Mouse (Mus musculus) left cerebral cortex, postnatal 36 days (tissue): Measurements from ENCODE around the gene Sct. TPM values are rescaled to one million over a fixed set of nuclear protein-coding genes. Genes with fewer than 3 reads are reported as not detected.

Source experiments
- DNase-seq, 2 experiments: peaks; one replicate each; pipeline ENCODE4 v3.0.0; 2021 to 2022; ENCODE audit warnings: low spot score in 2 of 2, mixed read lengths in 1 of 2
- intact Hi-C: fragments of 180-260 bp; cut with DNase I; formaldehyde crosslinking; loops from one replicate; pipeline ENCODE4 v1.15.1; 2025
- total RNA-seq, 2 experiments: library from RNA; stranded (reverse); gene quantifications; 2 replicates each; pipeline ENCODE4 v1.2.3; 2021

Gene Sct
- not detected for total RNA-seq

- intact Hi-C loops, result no loop called here
- no peak for DNase-seq
These were observed at the start of gene Sct for GRCm38 (mm10) chr7:141278766-141279590. Gene Sct (minus strand): TSS chr7:141279133.

GRCm38 (mm10) chr7:141328373-141328990 is 49.5 kb upstream of the Sct start:
- no peak for DNase-seq
- intact Hi-C loops, result loop anchor here (5.0 kb wide), 1 partner anchor 64 kb away; the partner anchor contains the start of gene Taldo1

GRCm38 (mm10) chr7:141327469-141328372 is 48.8 kb upstream of the Sct start, which contains the start of the genes Deaf1 and Tmem80:
Gene Deaf1 (minus strand): TSS chr7:141327690.
Gene Tmem80 (plus strand): TSS chr7:141327739.
- intact Hi-C loops, result loop anchor here (5.0 kb wide), 1 partner anchor 65 kb away; the partner anchor contains the start of gene Taldo1
- peak; percentile 99 to 100 for DNase-seq

- DNase-seq, result peak in 1 of 2 experiments; percentile 11
- intact Hi-C loops, result loop anchor here (5.0 kb wide), 1 partner anchor 66 kb away; the partner anchor contains the start of gene Taldo1
These were observed 47.9 kb upstream of the Sct start for GRCm38 (mm10) chr7:141326546-141327446.

GRCm38 (mm10) chr7:141324686-141325085 is 45.8 kb upstream of the Sct start:
- intact Hi-C loops, result loop anchor here (5.0 kb wide), 1 partner anchor 68 kb away; the partner anchor contains the start of gene Taldo1
- DNase-seq, result no peak

- DNase-seq, result no peak
- intact Hi-C loops, result no loop called here
These were observed 40.5 kb upstream of the Sct start for GRCm38 (mm10) chr7:141319446-141319845.

GRCm38 (mm10) chr7:141317619-141318132 is 38.7 kb upstream of the Sct start:
- DNase-seq, result no peak
- intact Hi-C loops, result no loop called here

- peak in 1 of 2 experiments; percentile 39 for DNase-seq
- intact Hi-C loops, result no loop called here
These were observed 37.0 kb upstream of the Sct start for GRCm38 (mm10) chr7:141315974-141316373.

- no peak for DNase-seq
- intact Hi-C loops, result no loop called here
These were observed 36.1 kb upstream of the Sct start for GRCm38 (mm10) chr7:141315076-141315475.

GRCm38 (mm10) chr7:141314416-141314815 is 35.5 kb upstream of the Sct start:
- no peak for DNase-seq
- intact Hi-C loops, result no loop called here

GRCm38 (mm10) chr7:141304537-141304936 is 25.6 kb upstream of the Sct start:
- no peak for DNase-seq
- intact Hi-C loops, result no loop called here

- intact Hi-C loops, result no loop called here
These were observed 23.9 kb upstream of the Sct start for GRCm38 (mm10) chr7:141302702-141303268.

GRCm38 (mm10) chr7:141301386-141301785 is 22.5 kb upstream of the Sct start:
- DNase-seq, result no peak

More at GRCm38 (mm10) chr7:141302702-141303268, 23.9 kb upstream of the Sct start:
- no peak for DNase-seq

GRCm38 (mm10) chr7:141299175-141299574 is 20.2 kb upstream of the Sct start:
- DNase-seq, result no peak
- intact Hi-C loops, result no loop called here

More at GRCm38 (mm10) chr7:141301386-141301785, 22.5 kb upstream of the Sct start:
- intact Hi-C loops, result no loop called here

- DNase-seq, result no peak
- intact Hi-C loops, result no loop called here
These were observed 19.2 kb upstream of the Sct start for GRCm38 (mm10) chr7:141297926-141298650.

GRCm38 (mm10) chr7:141294479-141294878 is 15.5 kb upstream of the Sct start:
- no peak for DNase-seq
- intact Hi-C loops, result no loop called here

GRCm38 (mm10) chr7:141293852-141294471 is 15.0 kb upstream of the Sct start:
- DNase-seq, result no peak
- intact Hi-C loops, result no loop called here
